Mouse (Mus musculus) stomach, embryonic 14.5 days (tissue): Measurements from ENCODE around the gene Prr11. TPM values are rescaled to one million over a fixed set of nuclear protein-coding genes. Genes with fewer than 3 reads are reported as not detected.

Experiments used
- ATAC-seq: fragments of 200-750 bp; cut with Nextera tagmentation; 2 replicates; pipeline ENCODE4 v1.8.0; 2017; ENCODE audit warnings: low read depth, moderate TSS enrichment; ENCODE audit not compliant: insufficient number of reproducible peaks, insufficient read depth, low FRiP score
- H3K27ac ChIP-seq: fragments of 300-500 bp; sonication (generic); 2 replicates; pipeline ENCODE4 v1.5.1; 2014; ENCODE audit warnings: mild to moderate bottlenecking, low read length, moderate library complexity, mixed read lengths
- H3K27me3 ChIP-seq: fragments of 300-500 bp; sonication (generic); 2 replicates; pipeline ENCODE4 v1.6.1; 2014; ENCODE audit warnings: low read length, control low read depth, mixed read lengths; ENCODE audit not compliant: control insufficient read depth, insufficient read depth
- H3K36me3 ChIP-seq: fragments of 300-500 bp; sonication (generic); 2 replicates; pipeline ENCODE4 v1.6.1; 2014; ENCODE audit warnings: mild to moderate bottlenecking, control low read depth, low read length, moderate library complexity, mixed read lengths; ENCODE audit not compliant: control insufficient read depth, insufficient read depth
- H3K4me1 ChIP-seq: fragments of 300-500 bp; sonication (generic); 2 replicates; pipeline ENCODE4 v1.6.1; 2014; ENCODE audit warnings: low read length, control low read depth, mixed read lengths; ENCODE audit not compliant: control insufficient read depth, insufficient read depth
- H3K4me2 ChIP-seq: fragments of 300-500 bp; sonication (generic); replicated peaks from 2 replicates; pipeline ENCODE4 v1.6.1; 2014; ENCODE audit warnings: low read depth, low read length, control low read depth
- H3K4me3 ChIP-seq: fragments of 300-500 bp; sonication (generic); 2 replicates; pipeline ENCODE4 v1.5.1; 2014; ENCODE audit warnings: low read depth, low read length, control low read depth
- H3K9ac ChIP-seq: fragments of 300-500 bp; sonication (generic); replicated peaks from 2 replicates; pipeline ENCODE4 v1.6.1; 2014; ENCODE audit warnings: low read depth, mild to moderate bottlenecking, control low read depth, low read length, moderate library complexity, mixed read lengths
- H3K9me3 ChIP-seq: fragments of 300-500 bp; sonication (generic); 2 replicates; pipeline ENCODE4 v1.6.1; 2016; ENCODE audit warnings: low read depth, low read length, control low read depth; ENCODE audit not compliant: control insufficient read depth
- WGBS: fragments of 180-500 bp; shearing (Covaris S2); extraction: QIAGEN DNeasy Blood & Tissue Kit; methylation state at CpG from one replicate; pipeline ENCODE4 v1.1.7; 2014; 5-methylcytosine and 5-hydroxymethylcytosine counted together
- polyA plus RNA-seq: library from polyadenylated mRNA; unstranded; fragments of >200 nt; fragmentation: Nextera tagmentation; extraction: Ambion mirVana; gene quantifications from 2 replicates; pipeline ENCODE4 v1.2.1, GENCODE M21; 2014

Prr11 gene
- polyA plus RNA-seq, 1 experiment from 2014 or later = 15.1 TPM

- H3K27ac ChIP-seq = peak overlapping the region; percentile 97
- H3K4me3 ChIP-seq = peak overlapping the region; percentile 92
- H3K9me3 ChIP-seq = no peaks in the 10 kb centered on the region
- peaks cover 20% of the 10 kb centered on the region for H3K36me3 ChIP-seq
- peak overlapping the region; percentile 97 for H3K9ac ChIP-seq
- ATAC-seq = no peak
- H3K4me2 ChIP-seq = peak overlapping the region; percentile 59
- WGBS = 0% methylated on average over 42 of the region's 42 CpGs
- peaks cover 8% of the 10 kb centered on the region; the same call in 1 of the 2 replicates for H3K4me1 ChIP-seq
- H3K27me3 ChIP-seq = no peaks in the 10 kb centered on the region
Observed at GRCm38 (mm10) chr11:87109519-87110171, 1.1 kb upstream of the Prr11 start.

- peak; percentile 99 for ATAC-seq
- peak within 1 kb of the TSS; percentile 92 for H3K4me3 ChIP-seq
- H3K36me3 ChIP-seq = peaks cover 25% of the 10 kb centered on the region
- H3K27ac ChIP-seq = peak within 1 kb of the TSS; percentile 97
- peak within 1 kb of the TSS; percentile 59 for H3K4me2 ChIP-seq
- WGBS = under 1% methylated on average over 40 of the region's 40 CpGs
- H3K9ac ChIP-seq = peak within 1 kb of the TSS; percentile 97
- H3K4me1 ChIP-seq = peaks cover 8% of the 10 kb centered on the region; the same call in 1 of the 2 replicates
- H3K9me3 ChIP-seq = no peaks in the 10 kb centered on the region
- no peaks in the 10 kb centered on the region for H3K27me3 ChIP-seq
Observed at GRCm38 (mm10) chr11:87108755-87109518, 429 bp upstream of the Prr11 start, which contains the start of gene Ska2. Gene Ska2, plus strand, starts transcription at chr11:87109234.

- no peak for ATAC-seq
- Histone ChIP-seq H3K27me3 (no peaks in the 10 kb centered on the region), H3K9ac (no peak overlapping the region), H3K36me3 (peaks cover 42% of the 10 kb centered on the region), H3K4me2 (peak overlapping the region; percentile 77), H3K4me3 (peak overlapping the region; percentile 88), H3K27ac (peak overlapping the region; percentile 15; the same call in 1 of the 2 replicates), H3K9me3 (no peaks in the 10 kb centered on the region), H3K4me1 (peaks cover 19% of the 10 kb centered on the region)
- WGBS = 67% methylated on average over 2 of the region's 2 CpGs
Observed at GRCm38 (mm10) chr11:87087142-87087541, 21.4 kb downstream of the Prr11 start.

GRCm38 (mm10) chr11:87086290-87086984 is 22.1 kb downstream of the Prr11 start, which contains the start of gene Smg8:
Gene Smg8, minus strand, starts transcription at chr11:87086774.
- Histone ChIP-seq H3K27me3 (no peaks in the 10 kb centered on the region), H3K4me1 (peaks cover 19% of the 10 kb centered on the region), H3K4me2 (peak within 1 kb of the TSS; percentile 77), H3K4me3 (peak within 1 kb of the TSS; percentile 88), H3K27ac (peak within 1 kb of the TSS; percentile 77), H3K9me3 (no peaks in the 10 kb centered on the region), H3K9ac (peak within 1 kb of the TSS; percentile 80), H3K36me3 (peaks cover 40% of the 10 kb centered on the region)
- ATAC-seq = peak; percentile 86
- under 1% methylated on average over 43 of the region's 43 CpGs for WGBS

- Histone ChIP-seq H3K4me1 (peaks cover 19% of the 10 kb centered on the region), H3K4me2 (peak overlapping the region; percentile 77), H3K9me3 (no peaks in the 10 kb centered on the region), H3K27ac (no peak overlapping the region), H3K4me3 (peak overlapping the region; percentile 88), H3K9ac (no peak overlapping the region), H3K36me3 (peaks cover 41% of the 10 kb centered on the region), H3K27me3 (no peaks in the 10 kb centered on the region)
- ATAC-seq = no peak
- WGBS = 88% methylated on average over 13 of the region's 13 CpGs
Observed at GRCm38 (mm10) chr11:87085461-87085860, 23.0 kb downstream of the Prr11 start.

GRCm38 (mm10) chr11:87083712-87084111 is 24.8 kb downstream of the Prr11 start:
- no peaks in the 10 kb centered on the region for H3K9me3 ChIP-seq
- ATAC-seq = no peak
- peaks cover 45% of the 10 kb centered on the region for H3K36me3 ChIP-seq
- H3K4me2 ChIP-seq = no peak overlapping the region
- no peaks in the 10 kb centered on the region for H3K27me3 ChIP-seq
- no peak overlapping the region for H3K9ac ChIP-seq
- 44% methylated on average over 1 of the region's 1 CpGs for WGBS
- H3K4me1 ChIP-seq = peaks cover 19% of the 10 kb centered on the region
- no peak overlapping the region for H3K27ac ChIP-seq
- no peak overlapping the region for H3K4me3 ChIP-seq

GRCm38 (mm10) chr11:87073866-87074440 is 34.6 kb downstream of the Prr11 start, which contains the start of gene Gdpd1:
Gene Gdpd1, minus strand, starts transcription at chr11:87074062.
- under 1% methylated on average over 43 of the region's 43 CpGs for WGBS
- H3K9ac ChIP-seq = peak within 1 kb of the TSS; percentile 60
- H3K4me2 ChIP-seq = peak within 1 kb of the TSS; percentile 98
- peaks cover 17% of the 10 kb centered on the region for H3K36me3 ChIP-seq
- ATAC-seq = peak; percentile 88
- H3K27ac ChIP-seq = peak within 1 kb of the TSS; percentile 67; the same call in 1 of the 2 replicates
- H3K4me1 ChIP-seq = no peaks in the 10 kb centered on the region
- no peaks in the 10 kb centered on the region for H3K27me3 ChIP-seq
- peak within 1 kb of the TSS; percentile 61 for H3K4me3 ChIP-seq
- no peaks in the 10 kb centered on the region for H3K9me3 ChIP-seq
